Mouse (Mus musculus) CH12.LX (cell line): ENCODE results near the gene Fry. TPM values are rescaled to one million over a fixed set of nuclear protein-coding genes. Genes with fewer than 3 reads are reported as not detected.

Experiments used
- DNase-seq: peaks from one replicate; pipeline ENCODE4 v3.0.0-alpha.2; 2013; ENCODE audit errors: extremely low read depth
- H3K27ac ChIP-seq: 2 replicates; pipeline ENCODE4 v1.5.1; 2012; ENCODE audit warnings: low read depth, mild to moderate bottlenecking, control low read depth, moderate library complexity; ENCODE audit not compliant: insufficient read depth
- H3K27me3 ChIP-seq: replicated peaks from 2 replicates; pipeline ENCODE3; 2012; ENCODE audit warnings: inconsistent platforms
- H3K36me3 ChIP-seq, 2 experiments: replicated peaks in 1 of 2; 2 replicates each; pipeline versions ENCODE3 to v1.6.1; 2012; ENCODE audit warnings: inconsistent platforms in 1 of 2, low read length in 1 of 2, mild to moderate bottlenecking in 1 of 2, mixed read lengths in 1 of 2, moderate library complexity in 1 of 2; ENCODE audit not compliant: control insufficient read depth in 1 of 2, insufficient read depth in 1 of 2
- H3K4me1 ChIP-seq, 2 experiments: 2 replicates each; pipeline ENCODE4 v1.6.1; 2012; ENCODE audit warnings: inconsistent platforms in 1 of 2, moderate library complexity in 1 of 2; ENCODE audit not compliant: insufficient read depth in 2 of 2, control insufficient read depth in 1 of 2
- H3K4me2 ChIP-seq: 2 replicates; pipeline ENCODE4 v1.6.1; 2012; ENCODE audit warnings: low read depth, mild to moderate bottlenecking, control low read depth; ENCODE audit not compliant: poor library complexity, insufficient read depth, severe bottlenecking
- H3K4me3 ChIP-seq, 3 experiments: fragments of 150-350 bp in 1 of 3; sonication (generic) in 1 of 3; replicated peaks in 1 of 3; 2 replicates each; pipeline versions ENCODE3 to v1.5.1; 2011 to 2012; ENCODE audit warnings: low read depth in 2 of 3, low read length in 2 of 3, mild to moderate bottlenecking in 2 of 3, moderate library complexity in 2 of 3, control low read depth in 1 of 3, improper control_type of control experiment in 1 of 3, inconsistent platforms in 1 of 3, mixed read lengths in 1 of 3; ENCODE audit not compliant: poor library complexity in 1 of 3
- H3K79me2 ChIP-seq: replicated peaks from 2 replicates; pipeline ENCODE4 v1.6.1; 2012; ENCODE audit warnings: mild to moderate bottlenecking, moderate library complexity; ENCODE audit not compliant: control insufficient read depth, poor library complexity, insufficient read depth, severe bottlenecking; ENCODE audit errors: extremely low read depth
- H3K9ac ChIP-seq: 2 replicates; pipeline ENCODE4 v1.6.1; 2012; ENCODE audit warnings: low read depth, mild to moderate bottlenecking, control low read depth, moderate library complexity; ENCODE audit not compliant: insufficient read depth
- H3K9me3 ChIP-seq: replicated peaks from 2 replicates; pipeline ENCODE3; 2012; ENCODE audit warnings: low read length, inconsistent platforms, mixed read lengths
- CHD2 ChIP-seq: IDR thresholded peaks from 2 replicates; pipeline ENCODE4 v1.6.1; 2011; ENCODE audit warnings: low read length, improper control_type of control experiment
- ELF1 ChIP-seq: IDR thresholded peaks from 2 replicates; pipeline ENCODE4 v1.6.1; 2014; ENCODE audit warnings: low read depth, mild to moderate bottlenecking, inconsistent platforms, low read length, improper control_type of control experiment
- EP300 ChIP-seq: IDR thresholded peaks from 2 replicates; pipeline ENCODE4 v1.6.1; 2011; ENCODE audit warnings: low read length, improper control_type of control experiment
- GABPA ChIP-seq: IDR thresholded peaks from 2 replicates; pipeline ENCODE4 v1.6.1; 2012; ENCODE audit warnings: low read depth, low read length, improper control_type of control experiment, inconsistent platforms; ENCODE audit not compliant: insufficient replicate concordance
- HCFC1 ChIP-seq: IDR thresholded peaks from 2 replicates; pipeline ENCODE4 v1.6.1; 2012; ENCODE audit warnings: low read depth, mild to moderate bottlenecking, inconsistent platforms, low read length, improper control_type of control experiment
- IRF4 ChIP-seq: IDR thresholded peaks from 2 replicates; pipeline ENCODE4 v1.6.1; 2014; ENCODE audit warnings: low read depth, mild to moderate bottlenecking, inconsistent platforms, low read length, improper control_type of control experiment
- JUN ChIP-seq: IDR thresholded peaks from 2 replicates; pipeline ENCODE4 v1.6.1; 2011; ENCODE audit warnings: low read depth, mild to moderate bottlenecking, low read length, improper control_type of control experiment, moderate library complexity; ENCODE audit not compliant: insufficient read depth
- MAFK ChIP-seq: IDR thresholded peaks from 2 replicates; pipeline ENCODE4 v1.6.1; 2011; ENCODE audit warnings: low read length, improper control_type of control experiment; ENCODE audit not compliant: insufficient replicate concordance
- MXI1 ChIP-seq: IDR thresholded peaks from 2 replicates; pipeline ENCODE4 v1.6.1; 2011; ENCODE audit warnings: mild to moderate bottlenecking, low read depth, low read length, improper control_type of control experiment
- MYC ChIP-seq: IDR thresholded peaks from 2 replicates; pipeline ENCODE4 v1.6.1; 2011; ENCODE audit warnings: low read depth, mild to moderate bottlenecking, improper control_type of control experiment, low read length
- NRF1 ChIP-seq: IDR thresholded peaks from 2 replicates; pipeline ENCODE4 v1.6.1; 2014; ENCODE audit warnings: low read depth, mild to moderate bottlenecking, inconsistent platforms, low read length, improper control_type of control experiment, moderate library complexity
- POLR2A ChIP-seq: IDR thresholded peaks from 2 replicates; pipeline ENCODE4 v1.6.1; 2011; ENCODE audit warnings: low read depth, mild to moderate bottlenecking, improper control_type of control experiment, low read length
- POLR2AphosphoS2 ChIP-seq: IDR thresholded peaks from 2 replicates; pipeline ENCODE4 v1.6.1; 2011; ENCODE audit warnings: low read depth, low read length, improper control_type of control experiment
- TBP ChIP-seq: conservative IDR thresholded peaks from 2 replicates; pipeline ENCODE4 v1.6.1; 2011; ENCODE audit warnings: low read depth, low read length, improper control_type of control experiment
- TCF12 ChIP-seq: IDR thresholded peaks from 2 replicates; pipeline ENCODE4 v1.6.1; 2014; ENCODE audit warnings: low read depth, mild to moderate bottlenecking, inconsistent platforms, low read length, improper control_type of control experiment
- USF1 ChIP-seq: IDR thresholded peaks from 2 replicates; pipeline ENCODE4 v1.6.1; 2014; ENCODE audit warnings: low read depth, mild to moderate bottlenecking, inconsistent platforms, low read length, improper control_type of control experiment
- ZC3H11A ChIP-seq: IDR thresholded peaks from 2 replicates; pipeline ENCODE4 v1.6.1; 2012; ENCODE audit warnings: low read depth, mild to moderate bottlenecking, inconsistent platforms, low read length, improper control_type of control experiment
- ZKSCAN1 ChIP-seq: IDR thresholded peaks from 2 replicates; pipeline ENCODE4 v1.6.1; 2012; ENCODE audit warnings: low read depth, inconsistent platforms, low read length, improper control_type of control experiment, borderline replicate concordance
- ZMIZ1 ChIP-seq: IDR thresholded peaks from 2 replicates; pipeline ENCODE4 v1.6.1; 2012; ENCODE audit warnings: low read depth, mild to moderate bottlenecking, inconsistent platforms, low read length, improper control_type of control experiment
- ZNF384 ChIP-seq: IDR thresholded peaks from 2 replicates; pipeline ENCODE4 v1.6.1; 2012; ENCODE audit warnings: low read depth, low read length, improper control_type of control experiment, inconsistent platforms
- dilution Hi-C: fragments of 300-500 bp; cut with MboI; formaldehyde crosslinking; loops from 2 replicates; pipeline ENCODE4 v1.14.3; 2020; ENCODE audit warnings: low sequenced_read_pairs; ENCODE audit not compliant: extremely low pct_unique_long_range_greater_than_20kb, extremely low pct_ligation_motif_present
- in situ Hi-C: fragments of 300-500 bp; cut with MboI; formaldehyde crosslinking; loops from 3 replicates; pipeline ENCODE4 v1.14.3; 2019; ENCODE audit warnings: low sequenced_read_pairs, low pct_ligation_motif_present, low pct_unique_long_range_greater_than_20kb, mixed read lengths
- polyA plus RNA-seq: library from polyadenylated mRNA; unstranded; fragments of >175 nt; gene quantifications from 2 replicates; pipeline ENCODE4 v1.2.1, GENCODE M21; 2012; ENCODE audit warnings: low read depth; ENCODE audit not compliant: insufficient read length
- total RNA-seq, 2 experiments: library from RNA; depleted of rRNA; stranded (reverse); fragments of 300-350 nt in 1 of 2; fragments of >200 nt in 1 of 2; gene quantifications; 2 replicates each; pipeline ENCODE4 v1.2.3; 2012 to 2014

Fry gene
- total and polyA plus RNA-seq, 3 experiments: 0.34 to 0.80 (median 0.34) TPM

DNA sequence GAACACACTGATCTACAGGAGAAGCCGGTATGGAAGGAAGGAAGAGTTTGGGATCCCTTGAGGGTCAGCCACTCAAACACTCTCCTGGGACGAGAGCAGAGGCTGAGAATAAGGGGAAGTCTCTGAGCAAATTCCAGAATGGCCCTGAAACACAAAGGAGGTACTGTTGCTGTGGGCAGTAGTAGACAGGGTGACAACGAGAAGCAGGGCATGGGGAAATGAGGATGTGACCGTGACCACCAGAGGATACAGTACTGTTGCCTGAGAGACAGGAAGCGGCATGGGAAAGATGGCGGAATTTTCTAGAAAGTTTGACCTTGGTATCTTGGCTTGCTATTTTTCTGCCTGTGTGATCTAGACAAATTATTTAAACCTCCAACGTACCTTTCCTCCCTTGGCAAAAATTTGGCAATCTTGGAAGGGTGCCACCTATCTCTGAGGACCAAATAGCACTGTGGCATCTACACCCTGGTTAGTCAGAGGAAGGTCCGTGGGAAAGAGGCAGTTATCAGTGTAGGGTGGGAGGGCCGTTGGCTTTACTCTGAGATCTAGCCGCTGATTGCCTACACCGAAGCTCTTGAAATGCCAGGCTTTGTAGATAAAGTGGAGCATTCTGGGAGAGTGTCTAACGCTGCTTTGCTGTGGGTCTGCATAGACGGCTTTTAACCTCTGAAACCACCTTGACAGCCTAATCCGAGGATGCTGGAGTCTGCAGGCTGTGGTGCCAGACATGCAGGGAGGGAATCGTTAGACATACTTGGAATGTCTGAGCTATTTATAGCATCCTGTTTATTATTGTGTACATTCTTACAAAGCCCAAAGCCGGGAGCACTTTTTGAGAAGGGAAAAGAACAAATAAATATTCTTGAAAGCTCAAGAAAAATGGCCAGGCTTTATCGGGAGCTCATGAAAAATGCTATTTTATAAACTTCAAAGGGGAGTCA lies 266.1 kb downstream of the Fry start:
- in situ Hi-C loops: no loop called here
- no peak for DNase-seq
- no peak overlapping the region for H3K9ac ChIP-seq
- dilution Hi-C loops: no loop called here
- no peak overlapping the region for H3K4me2 ChIP-seq
- peaks cover 35% of the 10 kb centered on the region for H3K9me3 ChIP-seq
- no peaks in the 10 kb centered on the region for H3K79me2 ChIP-seq
- H3K4me3 ChIP-seq: no peak overlapping the region
- TF ChIP-seq CHD2 (no peak), MAFK (no peak), HCFC1 (no peak), POLR2A (no peak), ZMIZ1 (no peak), ZNF384 (no peak), MXI1 (no peak), TBP (no peak), JUN (no peak), IRF4 (no peak), USF1 (no peak)
- H3K36me3 ChIP-seq: no peaks in the 10 kb centered on the region
- no peak overlapping the region for H3K27ac ChIP-seq
- no peaks in the 10 kb centered on the region for H3K27me3 ChIP-seq
- H3K4me1 ChIP-seq: no peaks in the 10 kb centered on the region

DNA sequence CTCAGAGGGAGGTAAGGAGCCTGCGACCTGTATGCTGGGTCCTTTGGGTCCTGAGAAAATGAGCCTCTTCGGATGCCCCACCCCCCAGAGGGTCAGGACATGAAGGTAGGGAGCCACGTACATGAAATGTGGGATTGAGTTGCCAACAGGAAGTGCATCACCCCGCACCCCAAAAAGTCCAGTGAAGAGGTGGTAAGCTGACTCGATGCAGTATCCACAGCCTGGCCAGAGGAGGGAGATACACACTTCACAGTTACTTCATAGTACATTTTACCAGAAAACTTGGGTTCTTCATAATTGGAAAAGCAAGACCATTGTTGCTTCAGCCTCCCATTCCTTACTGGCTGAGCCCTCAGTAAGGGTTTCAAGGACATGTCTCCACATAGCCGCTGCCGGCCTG lies 266.8 kb downstream of the Fry start:
- Histone ChIP-seq H3K79me2 (no peaks in the 10 kb centered on the region), H3K9ac (no peak overlapping the region), H3K9me3 (peaks cover 35% of the 10 kb centered on the region), H3K27me3 (no peaks in the 10 kb centered on the region), H3K27ac (no peak overlapping the region), H3K4me1 (no peaks in the 10 kb centered on the region), H3K36me3 (no peaks in the 10 kb centered on the region), H3K4me2 (no peak overlapping the region), H3K4me3 (no peak overlapping the region)
- in situ Hi-C loops: no loop called here
- TF ChIP-seq ELF1: no peak
- TF ChIP-seq POLR2AphosphoS2: no peak
- TF ChIP-seq NRF1: no peak
- TF ChIP-seq MYC: no peak
- TF ChIP-seq TCF12: no peak
- no peak for TF ChIP-seq EP300
- no peak for TF ChIP-seq ZC3H11A
- TF ChIP-seq ZKSCAN1: no peak
- no peak for TF ChIP-seq ZNF384
- no peak for TF ChIP-seq POLR2A
- TF ChIP-seq GABPA: no peak
- no peak for DNase-seq
- dilution Hi-C loops: no loop called here
